Mouse (Mus musculus) MEL (cell line): ENCODE measurements around the gene Armh4. TPM values are rescaled to one million over a fixed set of nuclear protein-coding genes. Genes with fewer than 3 reads are reported as not detected.

ENCODE experiments used
- DNase-seq: peaks from one replicate; pipeline ENCODE4 v3.0.0; 2011; ENCODE audit warnings: low read depth, low spot score
- H3K27ac ChIP-seq: 2 replicates; pipeline ENCODE4 v1.5.1; 2012; ENCODE audit warnings: low read depth, mild to moderate bottlenecking, control low read depth, low read length, moderate library complexity; ENCODE audit not compliant: control insufficient read depth
- H3K27me3 ChIP-seq, 2 experiments: fragments of 150-350 bp in 1 of 2; sonication (generic) in 1 of 2; 2 replicates each; pipeline ENCODE4 v1.6.1; 2012; ENCODE audit warnings: low read length in 2 of 2, mild to moderate bottlenecking in 2 of 2, improper control_type of control experiment in 1 of 2, moderate library complexity in 1 of 2; ENCODE audit not compliant: insufficient read depth in 2 of 2, control insufficient read depth in 1 of 2
- H3K36me3 ChIP-seq, 2 experiments: 2 replicates each; pipeline ENCODE4 v1.6.1; 2012 to 2014; ENCODE audit warnings: low read length in 2 of 2, improper control_type of control experiment in 1 of 2, inconsistent platforms in 1 of 2, mild to moderate bottlenecking in 1 of 2; ENCODE audit not compliant: insufficient read depth in 2 of 2, control insufficient read depth in 1 of 2
- H3K4me1 ChIP-seq, 2 experiments: fragments of 150-350 bp in 1 of 2; sonication (generic) in 1 of 2; 2 replicates each; pipeline ENCODE4 v1.6.1; 2012; ENCODE audit warnings: low read length in 2 of 2, improper control_type of control experiment in 1 of 2, mild to moderate bottlenecking in 1 of 2; ENCODE audit not compliant: insufficient read depth in 2 of 2, control insufficient read depth in 1 of 2
- H3K4me3 ChIP-seq, 2 experiments: fragments of 150-350 bp in 1 of 2; sonication (generic) in 1 of 2; 2 replicates each; pipeline ENCODE4 v1.5.1; 2012; ENCODE audit warnings: low read depth in 2 of 2, low read length in 2 of 2, mild to moderate bottlenecking in 2 of 2, moderate library complexity in 2 of 2, control low read depth in 1 of 2, improper control_type of control experiment in 1 of 2; ENCODE audit not compliant: control insufficient read depth in 1 of 2, insufficient read depth in 1 of 2
- H3K79me2 ChIP-seq: 2 replicates; pipeline ENCODE4 v1.6.1; 2012; ENCODE audit warnings: mild to moderate bottlenecking, low read length, moderate library complexity; ENCODE audit not compliant: control insufficient read depth, poor library complexity, insufficient read depth
- H3K9ac ChIP-seq: 2 replicates; pipeline ENCODE4 v1.6.1; 2012; ENCODE audit warnings: low read depth, mild to moderate bottlenecking, control low read depth, low read length, moderate library complexity; ENCODE audit not compliant: control insufficient read depth, poor library complexity, severe bottlenecking
- H3K9me3 ChIP-seq: fragments of 150-350 bp; sonication (generic); replicated peaks from 2 replicates; pipeline ENCODE4 v1.6.1; 2012; ENCODE audit warnings: mild to moderate bottlenecking, low read length, improper control_type of control experiment, moderate library complexity; ENCODE audit not compliant: insufficient read depth
- BHLHE40 ChIP-seq: IDR thresholded peaks from 2 replicates; pipeline ENCODE4 v1.6.1; 2012; ENCODE audit warnings: low read depth, mild to moderate bottlenecking, inconsistent platforms, low read length, improper control_type of control experiment, borderline replicate concordance
- ELF1 ChIP-seq: IDR thresholded peaks from 2 replicates; pipeline ENCODE4 v1.6.1; 2014; ENCODE audit warnings: low read depth, mild to moderate bottlenecking, inconsistent platforms, low read length, improper control_type of control experiment, moderate library complexity
- ETS1 ChIP-seq: IDR thresholded peaks from 2 replicates; pipeline ENCODE4 v1.6.1; 2012; ENCODE audit warnings: low read depth, mild to moderate bottlenecking, inconsistent platforms, low read length, improper control_type of control experiment, moderate library complexity
- HCFC1 ChIP-seq: IDR thresholded peaks from 2 replicates; pipeline ENCODE4 v1.6.1; 2012; ENCODE audit warnings: low read depth, mild to moderate bottlenecking, inconsistent platforms, low read length, improper control_type of control experiment, moderate library complexity
- JUND ChIP-seq: IDR thresholded peaks from 2 replicates; pipeline ENCODE4 v1.6.1; 2011; ENCODE audit warnings: low read depth, mild to moderate bottlenecking, improper control_type of control experiment, low read length
- KAT2A ChIP-seq: conservative IDR thresholded peaks from 2 replicates; pipeline ENCODE4 v1.6.1; 2012; ENCODE audit warnings: low read depth, low read length, improper control_type of control experiment, inconsistent platforms
- MAFK ChIP-seq: IDR thresholded peaks from 2 replicates; pipeline ENCODE4 v1.6.1; 2011; ENCODE audit warnings: low read depth, mild to moderate bottlenecking, low read length, improper control_type of control experiment, borderline replicate concordance
- MEF2A ChIP-seq: IDR thresholded peaks from 2 replicates; pipeline ENCODE4 v1.6.1; 2014; ENCODE audit warnings: low read depth, mild to moderate bottlenecking, inconsistent platforms, low read length, improper control_type of control experiment; ENCODE audit not compliant: poor library complexity, insufficient replicate concordance, severe bottlenecking; ENCODE audit errors: extremely low read depth
- MYB ChIP-seq: IDR thresholded peaks from 2 replicates; pipeline ENCODE4 v1.6.1; 2011; ENCODE audit warnings: mild to moderate bottlenecking, low read depth, low read length, improper control_type of control experiment
- MYC ChIP-seq: IDR thresholded peaks from 2 replicates; pipeline ENCODE4 v1.6.1; 2011; ENCODE audit warnings: low read depth, mild to moderate bottlenecking, low read length, improper control_type of control experiment, moderate library complexity
- NELFE ChIP-seq: IDR thresholded peaks from 2 replicates; pipeline ENCODE4 v1.6.1; 2011; ENCODE audit warnings: low read depth, low read length, improper control_type of control experiment
- NRF1 ChIP-seq: IDR thresholded peaks from 2 replicates; pipeline ENCODE4 v1.6.1; 2014; ENCODE audit warnings: low read depth, mild to moderate bottlenecking, inconsistent platforms, low read length, improper control_type of control experiment, moderate library complexity; ENCODE audit not compliant: poor library complexity, insufficient read depth, severe bottlenecking
- POLR2A ChIP-seq, 2 experiments: IDR thresholded peaks; 2 replicates each; pipeline ENCODE4 v1.6.1; 2011 to 2012; ENCODE audit warnings: low read length in 2 of 2, mild to moderate bottlenecking in 2 of 2, control low read depth in 1 of 2, improper control_type of control experiment in 1 of 2, low read depth in 1 of 2, moderate library complexity in 1 of 2; ENCODE audit not compliant: control insufficient read depth in 1 of 2, insufficient read depth in 1 of 2, poor library complexity in 1 of 2
- POLR2AphosphoS2 ChIP-seq: IDR thresholded peaks from 2 replicates; pipeline ENCODE4 v1.6.1; 2011; ENCODE audit warnings: low read length, improper control_type of control experiment
- POLR2AphosphoS5 ChIP-seq: IDR thresholded peaks from 2 replicates; pipeline ENCODE4 v1.6.1; 2012; ENCODE audit warnings: low read depth, borderline replicate concordance, mild to moderate bottlenecking, inconsistent platforms, low read length, moderate library complexity, mixed read lengths
- RAD21 ChIP-seq: IDR thresholded peaks from 2 replicates; pipeline ENCODE4 v1.6.1; 2011; ENCODE audit warnings: mild to moderate bottlenecking, low read depth, low read length, improper control_type of control experiment
- RCOR1 ChIP-seq: IDR thresholded peaks from 2 replicates; pipeline ENCODE4 v1.6.1; 2012; ENCODE audit warnings: low read depth, mild to moderate bottlenecking, inconsistent platforms, low read length, improper control_type of control experiment
- TBP ChIP-seq: IDR thresholded peaks from 2 replicates; pipeline ENCODE4 v1.8.0; 2011; ENCODE audit warnings: low read depth, low read length, improper control_type of control experiment
- UBTF ChIP-seq: IDR thresholded peaks from 2 replicates; pipeline ENCODE4 v1.6.1; 2012; ENCODE audit warnings: low read depth, mild to moderate bottlenecking, inconsistent platforms, low read length, improper control_type of control experiment, moderate library complexity, borderline replicate concordance; ENCODE audit not compliant: insufficient read depth
- USF2 ChIP-seq, 2 experiments: IDR thresholded peaks; 2 replicates each; pipeline ENCODE4 v1.6.1; 2011 to 2012; ENCODE audit warnings: improper control_type of control experiment in 2 of 2, low read length in 2 of 2, borderline replicate concordance in 1 of 2, inconsistent platforms in 1 of 2, low read depth in 1 of 2, mild to moderate bottlenecking in 1 of 2; ENCODE audit not compliant: insufficient read depth in 1 of 2
- ZC3H11A ChIP-seq: IDR thresholded peaks from 2 replicates; pipeline ENCODE4 v1.6.1; 2012; ENCODE audit warnings: low read depth, mild to moderate bottlenecking, inconsistent platforms, low read length, improper control_type of control experiment
- ZMIZ1 ChIP-seq: IDR thresholded peaks from 2 replicates; pipeline ENCODE4 v1.6.1; 2012; ENCODE audit warnings: low read depth, mild to moderate bottlenecking, inconsistent platforms, low read length, improper control_type of control experiment, moderate library complexity
- ZNF384 ChIP-seq: IDR thresholded peaks from 2 replicates; pipeline ENCODE4 v1.6.1; 2012; ENCODE audit warnings: low read depth, mild to moderate bottlenecking, inconsistent platforms, low read length, improper control_type of control experiment
- polyA plus RNA-seq, 2 experiments: library from polyadenylated mRNA; stranded (reverse) in 1 of 2; unstranded in 1 of 2; fragments of >175 nt in 1 of 2; fragments of >200 nt in 1 of 2; gene quantifications; 2 replicates each; pipeline versions ENCODE4 v1.2.1 to v1.2.4; 2012; ENCODE audit warnings: low replicate concordance in 2 of 2, low read depth in 1 of 2; ENCODE audit not compliant: insufficient read length in 2 of 2, insufficient read depth in 1 of 2, missing spikeins in 1 of 2
- total RNA-seq: library from RNA; depleted of rRNA; stranded (reverse); fragments of 300-350 nt; gene quantifications from 2 replicates; pipeline ENCODE4 v1.2.3, GENCODE M21; 2012

Armh4 gene
- total and polyA plus RNA-seq, 3 experiments: not detected

GRCm38 (mm10) chr14:49719678-49720077, 63.5 kb downstream of the Armh4 start:
- Histone ChIP-seq H3K27ac (no peak overlapping the region), H3K4me1 (no peaks in the 10 kb centered on the region), H3K9ac (no peak overlapping the region), H3K4me3 (no peak overlapping the region), H3K36me3 (no peaks in the 10 kb centered on the region), H3K27me3 (no peaks in the 10 kb centered on the region), H3K79me2 (no peaks in the 10 kb centered on the region), H3K9me3 (no peaks in the 10 kb centered on the region)
- DNase-seq: no peak
- TF ChIP-seq POLR2A (IDR thresholded peaks at IDR 0.05; ENCODE audit: control insufficient read depth in 1 of 2, insufficient read depth in 1 of 2, low read depth in 1 of 2, low read length in 2 of 2, poor library complexity in 1 of 2) (no peak), USF2 (IDR thresholded peaks at IDR 0.05; ENCODE audit: borderline replicate concordance in 1 of 2, insufficient read depth in 1 of 2, low read depth in 1 of 2, low read length in 2 of 2) (no peak), BHLHE40 (no peak), MYC (no peak), POLR2AphosphoS5 (no peak), ZMIZ1 (no peak), MEF2A (no peak), NELFE (no peak), TBP (no peak), ZNF384 (no peak), RCOR1 (no peak), ETS1 (no peak), JUND (no peak), ZC3H11A (no peak)

- TF ChIP-seq ZC3H11A (no peak), USF2 (IDR thresholded peaks at IDR 0.05; ENCODE audit: borderline replicate concordance in 1 of 2, insufficient read depth in 1 of 2, low read depth in 1 of 2, low read length in 2 of 2) (no peak), MYC (no peak), KAT2A (no peak), POLR2A (IDR thresholded peaks at IDR 0.05; ENCODE audit: control insufficient read depth in 1 of 2, insufficient read depth in 1 of 2, low read depth in 1 of 2, low read length in 2 of 2, poor library complexity in 1 of 2) (no peak), NRF1 (no peak), UBTF (no peak), MAFK (no peak), NELFE (no peak), ELF1 (no peak), MYB (no peak), ETS1 (no peak), POLR2AphosphoS2 (no peak), RAD21 (no peak), ZMIZ1 (no peak), HCFC1 (no peak)
- no peak overlapping the region for H3K9ac ChIP-seq
Measured at GRCm38 (mm10) chr14:49711016-49711415, 72.2 kb downstream of the Armh4 start.

More at GRCm38 (mm10) chr14:49711016-49711415, 72.2 kb downstream of the Armh4 start:
- Histone ChIP-seq H3K9me3 (no peaks in the 10 kb centered on the region), H3K4me1 (no peaks in the 10 kb centered on the region), H3K4me3 (no peak overlapping the region), H3K79me2 (no peaks in the 10 kb centered on the region), H3K27ac (no peak overlapping the region), H3K36me3 (no peaks in the 10 kb centered on the region), H3K27me3 (no peaks in the 10 kb centered on the region)
- no peak for DNase-seq
